Mouse (Mus musculus) left cerebral cortex, postnatal 36 days (tissue): ENCODE measurements at regions not wholly inside any gene's neighbourhood (a gene's known extent, or its start where the extent isn't known, plus 50 kb on each side); places are given as distances from the start of the nearest gene placed in this dataset.

ENCODE experiments used
- DNase-seq, 2 experiments: peaks; one replicate each; pipeline ENCODE4 v3.0.0; 2021 to 2022; ENCODE audit warnings: low spot score in 2 of 2, mixed read lengths in 1 of 2
- intact Hi-C: fragments of 180-260 bp; cut with DNase I; formaldehyde crosslinking; loops from one replicate; pipeline ENCODE4 v1.15.1; 2025

GRCm38 (mm10) chr4:100616161-100616915 is 137.7 kb downstream of the Ube2u start:
- intact Hi-C loops = no loop called here
- no peak for DNase-seq

GRCm38 (mm10) chr4:100616916-100617488 is 138.4 kb downstream of the Ube2u start:
- no peak for DNase-seq
- intact Hi-C loops = no loop called here

- DNase-seq = no peak
- intact Hi-C loops = no loop called here
Measured at GRCm38 (mm10) chr4:100624656-100625055, 146.0 kb downstream of the Ube2u start.

GRCm38 (mm10) chr4:100626551-100626950 is 147.9 kb downstream of the Ube2u start:
- intact Hi-C loops = no loop called here
- DNase-seq = no peak

GRCm38 (mm10) chr4:100634388-100634787 is 142.1 kb upstream of the Cachd1 start:
- no peak for DNase-seq
- intact Hi-C loops = no loop called here

GRCm38 (mm10) chr4:100637597-100637996 is 138.9 kb upstream of the Cachd1 start:
- no peak for DNase-seq
- intact Hi-C loops = no loop called here

GRCm38 (mm10) chr4:100661154-100661553 is 115.3 kb upstream of the Cachd1 start:
- intact Hi-C loops = no loop called here
- peak in 1 of 2 experiments; percentile 7 for DNase-seq

GRCm38 (mm10) chr4:100664619-100665264 is 111.7 kb upstream of the Cachd1 start:
- intact Hi-C loops = no loop called here
- DNase-seq = no peak

- DNase-seq = no peak
- intact Hi-C loops = no loop called here
Measured at GRCm38 (mm10) chr4:100670553-100670952, 105.9 kb upstream of the Cachd1 start.

GRCm38 (mm10) chr4:100674916-100675315 is 101.6 kb upstream of the Cachd1 start:
- intact Hi-C loops = no loop called here
- no peak for DNase-seq

GRCm38 (mm10) chr4:100683757-100684156 is 92.7 kb upstream of the Cachd1 start:
- no peak for DNase-seq
- intact Hi-C loops = no loop called here

GRCm38 (mm10) chr4:100700002-100700401 is 76.5 kb upstream of the Cachd1 start:
- DNase-seq = no peak
- intact Hi-C loops = no loop called here

- DNase-seq = no peak
- intact Hi-C loops = no loop called here
Measured at GRCm38 (mm10) chr4:100700418-100700817, 76.1 kb upstream of the Cachd1 start.

GRCm38 (mm10) chr4:100705960-100706359 is 70.5 kb upstream of the Cachd1 start:
- no peak for DNase-seq
- intact Hi-C loops = no loop called here

- no peak for DNase-seq
- intact Hi-C loops = no loop called here
Measured at GRCm38 (mm10) chr4:100707125-100707524, 69.3 kb upstream of the Cachd1 start.

GRCm38 (mm10) chr4:100708247-100708646 is 68.2 kb upstream of the Cachd1 start:
- intact Hi-C loops = no loop called here
- DNase-seq = no peak

GRCm38 (mm10) chr4:100714240-100714639 is 62.2 kb upstream of the Cachd1 start:
- intact Hi-C loops = no loop called here
- no peak for DNase-seq

GRCm38 (mm10) chr4:100717601-100718000 is 58.9 kb upstream of the Cachd1 start:
- no peak for DNase-seq
- intact Hi-C loops = no loop called here

GRCm38 (mm10) chr4:100722532-100722931 is 53.9 kb upstream of the Cachd1 start:
- intact Hi-C loops = loop anchor here (10.0 kb wide), 2 partner anchors 138 to 422 kb away; no protein-coding TSS in a partner anchor
- DNase-seq = peak; percentile 15 to 16

- intact Hi-C loops = loop anchor here (10.0 kb wide), 2 partner anchors 138 to 422 kb away; no protein-coding TSS in a partner anchor
- DNase-seq = no peak
Measured at GRCm38 (mm10) chr4:100723053-100723452, 53.4 kb upstream of the Cachd1 start.

- no peak for DNase-seq
Measured at GRCm38 (mm10) chr4:100725811-100726210, 50.7 kb upstream of the Cachd1 start.

More at GRCm38 (mm10) chr4:100725811-100726210, 50.7 kb upstream of the Cachd1 start:
- intact Hi-C loops = loop anchor here (5.0 to 10.0 kb wide), 3 partner anchors 141 to 419 kb away; no protein-coding TSS in a partner anchor
